Mouse (Mus musculus): ENCODE data around the gene Smg6. TPM values are rescaled to one million over a fixed set of nuclear protein-coding genes. Genes with fewer than 3 reads are reported as not detected.

Gene Smg6
- polyA plus RNA-seq, 1 experiment from 2014 or later = 19.2 TPM

GRCm38 (mm10) chr11:75209363-75209762, 283.7 kb downstream of the Smg6 start:
- ATAC-seq = no peak
- no peak overlapping the region for H3K27ac ChIP-seq (ENCODE audit: low read length)
- H3K9ac ChIP-seq (replicated peaks; ENCODE audit: low read depth, low read length) = no peak overlapping the region
- H3K27me3 ChIP-seq (replicated peaks; ENCODE audit: control insufficient read depth, insufficient read depth, low read length) = no peaks in the 10 kb centered on the region
- H3K9me3 ChIP-seq (ENCODE audit: control insufficient read depth, low read length) = no peaks in the 10 kb centered on the region
- no peaks in the 10 kb centered on the region for H3K36me3 ChIP-seq (ENCODE audit: control insufficient read depth, insufficient read depth)
- H3K4me2 ChIP-seq (ENCODE audit: low read length) = no peak overlapping the region
- 69% methylated on average over 4 of the region's 4 CpGs for WGBS
- peaks cover 22% of the 10 kb centered on the region for H3K4me1 ChIP-seq (replicated peaks; ENCODE audit: control insufficient read depth, insufficient read depth, low read length)
- H3K4me3 ChIP-seq (replicated peaks; ENCODE audit: low read length) = no peak overlapping the region

- H3K36me3 ChIP-seq (ENCODE audit: control insufficient read depth, insufficient read depth) = no peaks in the 10 kb centered on the region
- H3K27ac ChIP-seq (ENCODE audit: low read length) = no peak overlapping the region
- H3K4me1 ChIP-seq (replicated peaks; ENCODE audit: control insufficient read depth, insufficient read depth, low read length) = peaks cover 22% of the 10 kb centered on the region
- H3K4me2 ChIP-seq (ENCODE audit: low read length) = no peak overlapping the region
- no peaks in the 10 kb centered on the region for H3K27me3 ChIP-seq (replicated peaks; ENCODE audit: control insufficient read depth, insufficient read depth, low read length)
- 71% methylated on average over 4 of the region's 4 CpGs for WGBS
- H3K9ac ChIP-seq (replicated peaks; ENCODE audit: low read depth, low read length) = no peak overlapping the region
- no peaks in the 10 kb centered on the region for H3K9me3 ChIP-seq (ENCODE audit: control insufficient read depth, low read length)
- no peak for ATAC-seq
- no peak overlapping the region for H3K4me3 ChIP-seq (replicated peaks; ENCODE audit: low read length)
Observed at GRCm38 (mm10) chr11:75210093-75210492, 284.5 kb downstream of the Smg6 start.

- no peaks in the 10 kb centered on the region for H3K27me3 ChIP-seq (replicated peaks; ENCODE audit: control insufficient read depth, insufficient read depth, low read length)
- no peak overlapping the region for H3K4me3 ChIP-seq (replicated peaks; ENCODE audit: low read length)
- H3K4me2 ChIP-seq (ENCODE audit: low read length) = no peak overlapping the region
- H3K9me3 ChIP-seq (ENCODE audit: control insufficient read depth, low read length) = no peaks in the 10 kb centered on the region
- no peak overlapping the region for H3K9ac ChIP-seq (replicated peaks; ENCODE audit: low read depth, low read length)
- H3K4me1 ChIP-seq (replicated peaks; ENCODE audit: control insufficient read depth, insufficient read depth, low read length) = peaks cover 24% of the 10 kb centered on the region
- H3K27ac ChIP-seq (ENCODE audit: low read length) = no peak overlapping the region
- no peaks in the 10 kb centered on the region for H3K36me3 ChIP-seq (ENCODE audit: control insufficient read depth, insufficient read depth)
- 43% methylated on average over 5 of the region's 6 CpGs for WGBS
- no peak for ATAC-seq
Observed at GRCm38 (mm10) chr11:75210755-75211154, 285.1 kb downstream of the Smg6 start.

- H3K9ac ChIP-seq (replicated peaks; ENCODE audit: low read depth, low read length) = no peak overlapping the region
Observed at GRCm38 (mm10) chr11:75212031-75212667, 286.5 kb downstream of the Smg6 start.

GRCm38 (mm10) chr11:75212876-75213275, 287.3 kb downstream of the Smg6 start:
- H3K4me2 ChIP-seq (ENCODE audit: low read length) = no peak overlapping the region
- H3K9ac ChIP-seq (replicated peaks; ENCODE audit: low read depth, low read length) = no peak overlapping the region
- no peak overlapping the region for H3K4me3 ChIP-seq (replicated peaks; ENCODE audit: low read length)
- H3K36me3 ChIP-seq (ENCODE audit: control insufficient read depth, insufficient read depth) = no peaks in the 10 kb centered on the region
- H3K27me3 ChIP-seq (replicated peaks; ENCODE audit: control insufficient read depth, insufficient read depth, low read length) = no peaks in the 10 kb centered on the region
- 92% methylated on average over 2 of the region's 3 CpGs for WGBS
- no peaks in the 10 kb centered on the region for H3K9me3 ChIP-seq (ENCODE audit: control insufficient read depth, low read length)
- H3K4me1 ChIP-seq (replicated peaks; ENCODE audit: control insufficient read depth, insufficient read depth, low read length) = peaks cover 24% of the 10 kb centered on the region
- H3K27ac ChIP-seq (ENCODE audit: low read length) = no peak overlapping the region
- ATAC-seq = no peak

More at GRCm38 (mm10) chr11:75212031-75212667, 286.5 kb downstream of the Smg6 start:
- Histone ChIP-seq H3K9me3 (ENCODE audit: control insufficient read depth, low read length) (no peaks in the 10 kb centered on the region), H3K27ac (ENCODE audit: low read length) (peak overlapping the region; percentile 25; the same call in 1 of the 2 replicates), H3K36me3 (ENCODE audit: control insufficient read depth, insufficient read depth) (no peaks in the 10 kb centered on the region), H3K4me2 (ENCODE audit: low read length) (no peak overlapping the region), H3K4me1 (replicated peaks; ENCODE audit: control insufficient read depth, insufficient read depth, low read length) (peaks cover 24% of the 10 kb centered on the region), H3K4me3 (replicated peaks; ENCODE audit: low read length) (no peak overlapping the region), H3K27me3 (replicated peaks; ENCODE audit: control insufficient read depth, insufficient read depth, low read length) (no peaks in the 10 kb centered on the region)
- no peak for ATAC-seq
- WGBS = 50% methylated on average over 8 of the region's 8 CpGs

- WGBS = 3% methylated on average over 35 of the region's 35 CpGs
- no peaks in the 10 kb centered on the region for H3K9me3 ChIP-seq (ENCODE audit: control insufficient read depth, low read length)
- ATAC-seq = peak; percentile 64
- H3K27me3 ChIP-seq (replicated peaks; ENCODE audit: control insufficient read depth, insufficient read depth, low read length) = no peaks in the 10 kb centered on the region
- H3K36me3 ChIP-seq (ENCODE audit: control insufficient read depth, insufficient read depth) = no peaks in the 10 kb centered on the region
- H3K27ac ChIP-seq (ENCODE audit: low read length) = no peak overlapping the region
- peak overlapping the region; percentile 55 for H3K9ac ChIP-seq (replicated peaks; ENCODE audit: low read depth, low read length)
- peaks cover 24% of the 10 kb centered on the region for H3K4me1 ChIP-seq (replicated peaks; ENCODE audit: control insufficient read depth, insufficient read depth, low read length)
- peak overlapping the region; percentile 55 for H3K4me2 ChIP-seq (ENCODE audit: low read length)
- H3K4me3 ChIP-seq (replicated peaks; ENCODE audit: low read length) = peak overlapping the region; percentile 30
Observed at GRCm38 (mm10) chr11:75213372-75214080, 287.9 kb downstream of the Smg6 start.

MicroRNAs within 50 kb of the gene (microRNA counts, 519-probe panel; counts per million panel counts)
- microRNA mmu-miR-132 (3,171 counts per million, percentile 80 among the panel's probes with 10 or more counts), microRNA mmu-miR-212 (1,710 counts per million, percentile 18 among the panel's probes with 10 or more counts)

Small RNAs within 50 kb of the gene (microRNA-seq; reads per million reads assigned to microRNA genes)
- 898 reads per million, percentile 79 among the genes with 10 or more reads in this experiment for gene Mir132
- gene Mir212 = 54.2 reads per million, percentile 45 among the genes with 10 or more reads in this experiment

Other genes with a start within 250 kb of the Smg6 start
- gene Pafah1b1, start 201.2 kb upstream of the Smg6 start, polyA plus RNA-seq (2015; fragmentation: Nextera tagmentation; extraction: Ambion mirVana) = 48.9 and 51.2 TPM in 2 replicates
- gene Mettl16, start 155.0 kb upstream of the Smg6 start, polyA plus RNA-seq (2015; fragmentation: Nextera tagmentation; extraction: Ambion mirVana) = 57.5 and 58.7 TPM in 2 replicates
- gene Mnt, start 94.9 kb upstream of the Smg6 start, polyA plus RNA-seq (2015; fragmentation: Nextera tagmentation; extraction: Ambion mirVana) = 8.6 and 9.2 TPM in 2 replicates
- gene Sgsm2, start 28.8 kb upstream of the Smg6 start, polyA plus RNA-seq (2015; fragmentation: Nextera tagmentation; extraction: Ambion mirVana) = 13.1 and 18.2 TPM in 2 replicates
- gene Tsr1, start 27.8 kb upstream of the Smg6 start, polyA plus RNA-seq (2015; fragmentation: Nextera tagmentation; extraction: Ambion mirVana) = 38.0 and 41.5 TPM in 2 replicates
- gene Srr, start 125 bp downstream of the Smg6 start, polyA plus RNA-seq (2015; fragmentation: Nextera tagmentation; extraction: Ambion mirVana) = 44.5 and 46.5 TPM in 2 replicates
- gene Hic1, start 243.7 kb downstream of the Smg6 start, polyA plus RNA-seq (2015; fragmentation: Nextera tagmentation; extraction: Ambion mirVana) = 1.2 and 2.3 TPM in 2 replicates